Mouse (Mus musculus) CH12.LX (cell line): ENCODE results near the gene Wdfy3. TPM values are rescaled to one million over a fixed set of nuclear protein-coding genes. Genes with fewer than 3 reads are reported as not detected.

ENCODE experiments used
- DNase-seq: peaks from one replicate; pipeline ENCODE4 v3.0.0-alpha.2; 2013; ENCODE audit errors: extremely low read depth
- H3K27ac ChIP-seq: 2 replicates; pipeline ENCODE4 v1.5.1; 2012; ENCODE audit warnings: low read depth, mild to moderate bottlenecking, control low read depth, moderate library complexity; ENCODE audit not compliant: insufficient read depth
- H3K27me3 ChIP-seq: replicated peaks from 2 replicates; pipeline ENCODE3; 2012; ENCODE audit warnings: inconsistent platforms
- H3K36me3 ChIP-seq, 2 experiments: replicated peaks in 1 of 2; 2 replicates each; pipeline versions ENCODE3 to v1.6.1; 2012; ENCODE audit warnings: inconsistent platforms in 1 of 2, low read length in 1 of 2, mild to moderate bottlenecking in 1 of 2, mixed read lengths in 1 of 2, moderate library complexity in 1 of 2; ENCODE audit not compliant: control insufficient read depth in 1 of 2, insufficient read depth in 1 of 2
- H3K4me1 ChIP-seq, 2 experiments: 2 replicates each; pipeline ENCODE4 v1.6.1; 2012; ENCODE audit warnings: inconsistent platforms in 1 of 2, moderate library complexity in 1 of 2; ENCODE audit not compliant: insufficient read depth in 2 of 2, control insufficient read depth in 1 of 2
- H3K4me2 ChIP-seq: 2 replicates; pipeline ENCODE4 v1.6.1; 2012; ENCODE audit warnings: low read depth, mild to moderate bottlenecking, control low read depth; ENCODE audit not compliant: poor library complexity, insufficient read depth, severe bottlenecking
- H3K4me3 ChIP-seq, 3 experiments: fragments of 150-350 bp in 1 of 3; sonication (generic) in 1 of 3; replicated peaks in 1 of 3; 2 replicates each; pipeline versions ENCODE3 to v1.5.1; 2011 to 2012; ENCODE audit warnings: low read depth in 2 of 3, low read length in 2 of 3, mild to moderate bottlenecking in 2 of 3, moderate library complexity in 2 of 3, control low read depth in 1 of 3, improper control_type of control experiment in 1 of 3, inconsistent platforms in 1 of 3, mixed read lengths in 1 of 3; ENCODE audit not compliant: poor library complexity in 1 of 3
- H3K79me2 ChIP-seq: replicated peaks from 2 replicates; pipeline ENCODE4 v1.6.1; 2012; ENCODE audit warnings: mild to moderate bottlenecking, moderate library complexity; ENCODE audit not compliant: control insufficient read depth, poor library complexity, insufficient read depth, severe bottlenecking; ENCODE audit errors: extremely low read depth
- H3K9ac ChIP-seq: 2 replicates; pipeline ENCODE4 v1.6.1; 2012; ENCODE audit warnings: low read depth, mild to moderate bottlenecking, control low read depth, moderate library complexity; ENCODE audit not compliant: insufficient read depth
- H3K9me3 ChIP-seq: replicated peaks from 2 replicates; pipeline ENCODE3; 2012; ENCODE audit warnings: low read length, inconsistent platforms, mixed read lengths
- BHLHE40 ChIP-seq: IDR thresholded peaks from 2 replicates; pipeline ENCODE4 v1.6.1; 2011; ENCODE audit warnings: mild to moderate bottlenecking, low read depth, low read length, improper control_type of control experiment
- CHD1 ChIP-seq: IDR thresholded peaks from 2 replicates; pipeline ENCODE4 v1.6.1; 2012; ENCODE audit warnings: low read depth, low read length, improper control_type of control experiment, inconsistent platforms
- CHD2 ChIP-seq: IDR thresholded peaks from 2 replicates; pipeline ENCODE4 v1.6.1; 2011; ENCODE audit warnings: low read length, improper control_type of control experiment
- EP300 ChIP-seq: IDR thresholded peaks from 2 replicates; pipeline ENCODE4 v1.6.1; 2011; ENCODE audit warnings: low read length, improper control_type of control experiment
- GABPA ChIP-seq: IDR thresholded peaks from 2 replicates; pipeline ENCODE4 v1.6.1; 2012; ENCODE audit warnings: low read depth, low read length, improper control_type of control experiment, inconsistent platforms; ENCODE audit not compliant: insufficient replicate concordance
- JUN ChIP-seq: IDR thresholded peaks from 2 replicates; pipeline ENCODE4 v1.6.1; 2011; ENCODE audit warnings: low read depth, mild to moderate bottlenecking, low read length, improper control_type of control experiment, moderate library complexity; ENCODE audit not compliant: insufficient read depth
- JUND ChIP-seq: conservative IDR thresholded peaks from 2 replicates; pipeline ENCODE4 v1.6.1; 2011; ENCODE audit warnings: low read depth, low read length, improper control_type of control experiment
- MAFK ChIP-seq: IDR thresholded peaks from 2 replicates; pipeline ENCODE4 v1.6.1; 2011; ENCODE audit warnings: low read length, improper control_type of control experiment; ENCODE audit not compliant: insufficient replicate concordance
- NRF1 ChIP-seq: IDR thresholded peaks from 2 replicates; pipeline ENCODE4 v1.6.1; 2014; ENCODE audit warnings: low read depth, mild to moderate bottlenecking, inconsistent platforms, low read length, improper control_type of control experiment, moderate library complexity
- POLR2AphosphoS2 ChIP-seq: IDR thresholded peaks from 2 replicates; pipeline ENCODE4 v1.6.1; 2011; ENCODE audit warnings: low read depth, low read length, improper control_type of control experiment
- RAD21 ChIP-seq: IDR thresholded peaks from 2 replicates; pipeline ENCODE4 v1.6.1; 2011; ENCODE audit warnings: low read depth, mild to moderate bottlenecking, low read length, improper control_type of control experiment, moderate library complexity
- RCOR1 ChIP-seq: conservative IDR thresholded peaks from 2 replicates; pipeline ENCODE4 v1.6.1; 2012; ENCODE audit warnings: low read depth, mild to moderate bottlenecking, inconsistent platforms, low read length, improper control_type of control experiment
- SIN3A ChIP-seq: IDR thresholded peaks from 2 replicates; pipeline ENCODE4 v1.6.1; 2012; ENCODE audit warnings: low read length, improper control_type of control experiment, inconsistent platforms
- SMC3 ChIP-seq: IDR thresholded peaks from 2 replicates; pipeline ENCODE4 v1.6.1; 2011; ENCODE audit warnings: low read depth, low read length, improper control_type of control experiment
- ZC3H11A ChIP-seq: IDR thresholded peaks from 2 replicates; pipeline ENCODE4 v1.6.1; 2012; ENCODE audit warnings: low read depth, mild to moderate bottlenecking, inconsistent platforms, low read length, improper control_type of control experiment
- ZKSCAN1 ChIP-seq: IDR thresholded peaks from 2 replicates; pipeline ENCODE4 v1.6.1; 2012; ENCODE audit warnings: low read depth, inconsistent platforms, low read length, improper control_type of control experiment, borderline replicate concordance
- dilution Hi-C: fragments of 300-500 bp; cut with MboI; formaldehyde crosslinking; loops from 2 replicates; pipeline ENCODE4 v1.14.3; 2020; ENCODE audit warnings: low sequenced_read_pairs; ENCODE audit not compliant: extremely low pct_unique_long_range_greater_than_20kb, extremely low pct_ligation_motif_present
- in situ Hi-C: fragments of 300-500 bp; cut with MboI; formaldehyde crosslinking; loops from 3 replicates; pipeline ENCODE4 v1.14.3; 2019; ENCODE audit warnings: low sequenced_read_pairs, low pct_ligation_motif_present, low pct_unique_long_range_greater_than_20kb, mixed read lengths
- polyA plus RNA-seq: library from polyadenylated mRNA; unstranded; fragments of >175 nt; gene quantifications from 2 replicates; pipeline ENCODE4 v1.2.1, GENCODE M21; 2012; ENCODE audit warnings: low read depth; ENCODE audit not compliant: insufficient read length
- total RNA-seq, 2 experiments: library from RNA; depleted of rRNA; stranded (reverse); fragments of 300-350 nt in 1 of 2; fragments of >200 nt in 1 of 2; gene quantifications; 2 replicates each; pipeline ENCODE4 v1.2.3; 2012 to 2014

Wdfy3 gene
- total and polyA plus RNA-seq, 3 experiments, result not detected

DNA sequence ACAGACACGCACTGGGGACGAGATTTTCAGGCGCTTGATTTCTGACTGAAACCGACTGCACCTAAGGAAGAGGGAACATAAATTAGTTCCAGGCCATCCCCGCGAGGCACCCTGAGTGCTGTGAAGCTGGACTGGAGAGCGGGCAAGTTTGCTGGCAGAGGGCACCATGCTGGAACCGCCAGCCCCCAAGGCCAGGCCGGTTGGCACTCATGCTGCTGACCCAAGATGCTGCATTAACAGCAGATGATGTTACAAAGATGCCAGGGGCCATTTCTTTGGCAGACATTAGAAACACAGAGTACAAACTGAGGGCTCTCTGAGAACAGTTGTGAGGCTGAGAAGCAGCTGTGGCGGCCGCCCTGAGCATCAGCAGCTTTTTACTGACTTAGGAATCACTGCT lies 233.5 kb downstream of the Wdfy3 start:
- dilution Hi-C loops, result no loop called here

DNA sequence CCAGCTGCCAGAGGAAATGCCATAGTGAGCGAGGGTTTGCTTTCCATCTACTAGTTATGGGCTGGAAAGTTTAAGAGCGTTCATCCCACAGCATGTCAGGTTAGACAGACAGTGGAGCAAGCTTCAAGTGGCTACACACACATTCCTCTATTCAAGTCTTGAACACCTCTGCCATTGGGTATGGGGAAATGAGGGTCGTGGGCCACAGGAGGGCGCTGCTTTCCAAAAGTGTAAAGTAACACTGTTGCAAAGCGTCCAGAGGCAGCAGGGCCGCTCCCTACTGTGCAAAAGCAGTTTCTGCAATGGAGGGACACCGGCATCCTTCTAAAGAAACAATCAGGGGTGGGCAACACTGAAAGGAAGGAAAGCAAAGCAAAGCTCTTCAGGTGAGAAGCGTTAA lies 235.8 kb downstream of the Wdfy3 start:
- in situ Hi-C loops (no loop called here), dilution Hi-C loops (no loop called here)
- H3K4me3 ChIP-seq, result no peak overlapping the region
- DNase-seq, result no peak
- no peaks in the 10 kb centered on the region for H3K79me2 ChIP-seq
- H3K36me3 ChIP-seq, result no peaks in the 10 kb centered on the region
- no peak overlapping the region for H3K9ac ChIP-seq
- TF ChIP-seq RAD21 (no peak), CHD1 (no peak), ZC3H11A (no peak), NRF1 (no peak), ZKSCAN1 (no peak)
- H3K27me3 ChIP-seq, result no peaks in the 10 kb centered on the region
- peaks cover 68% of the 10 kb centered on the region for H3K9me3 ChIP-seq
- no peak overlapping the region for H3K27ac ChIP-seq
- no peaks in the 10 kb centered on the region for H3K4me1 ChIP-seq
- no peak overlapping the region for H3K4me2 ChIP-seq

More for the DNA sequence above, 233.5 kb downstream of the Wdfy3 start:
- Histone ChIP-seq H3K27ac (no peak overlapping the region), H3K4me3 (no peak overlapping the region), H3K27me3 (no peaks in the 10 kb centered on the region), H3K4me2 (no peak overlapping the region), H3K9ac (no peak overlapping the region), H3K4me1 (no peaks in the 10 kb centered on the region)
- in situ Hi-C loops, result no loop called here
- DNase-seq, result no peak
- TF ChIP-seq GABPA (no peak), RCOR1 (no peak), SIN3A (no peak), BHLHE40 (no peak), SMC3 (no peak), EP300 (no peak), MAFK (no peak), RAD21 (no peak), JUN (no peak), CHD2 (no peak), POLR2AphosphoS2 (no peak), JUND (no peak)
- TF ChIP-seq, all 38 proteins: peak for 0
- peaks cover 58% of the 10 kb centered on the region for H3K9me3 ChIP-seq
- no peaks in the 10 kb centered on the region for H3K79me2 ChIP-seq
- H3K36me3 ChIP-seq, result no peaks in the 10 kb centered on the region
